Mouse (Mus musculus) neural tube, embryonic 15.5 days (tissue): ENCODE measurements around the gene Erich3. TPM values are rescaled to one million over a fixed set of nuclear protein-coding genes. Genes with fewer than 3 reads are reported as not detected.

ENCODE experiments used
- ATAC-seq: fragments of 200-750 bp; cut with Nextera tagmentation; 2 replicates; pipeline ENCODE4 v1.8.0; 2017; ENCODE audit warnings: mild to moderate bottlenecking, moderate TSS enrichment, moderate library complexity; ENCODE audit not compliant: low FRiP score
- H3K27ac ChIP-seq: fragments of 300-500 bp; sonication (generic); replicated peaks from 2 replicates; pipeline ENCODE4 v1.5.1; 2015; ENCODE audit warnings: mild to moderate bottlenecking, inconsistent platforms
- H3K27me3 ChIP-seq: fragments of 300-500 bp; sonication (generic); replicated peaks from 2 replicates; pipeline ENCODE4 v1.6.1; 2015; ENCODE audit warnings: inconsistent platforms
- H3K36me3 ChIP-seq: fragments of 300-500 bp; sonication (generic); 2 replicates; pipeline ENCODE4 v1.6.1; 2015; ENCODE audit warnings: inconsistent platforms
- H3K4me1 ChIP-seq: fragments of 300-500 bp; sonication (generic); 2 replicates; pipeline ENCODE4 v1.6.1; 2015; ENCODE audit warnings: inconsistent platforms
- H3K4me2 ChIP-seq: fragments of 300-500 bp; sonication (generic); 2 replicates; pipeline ENCODE4 v1.6.1; 2015; ENCODE audit warnings: inconsistent platforms, mild to moderate bottlenecking, moderate library complexity
- H3K4me3 ChIP-seq: fragments of 300-500 bp; sonication (generic); replicated peaks from 2 replicates; pipeline ENCODE4 v1.5.1; 2015; ENCODE audit warnings: mild to moderate bottlenecking, inconsistent platforms
- H3K9ac ChIP-seq: fragments of 300-500 bp; sonication (generic); replicated peaks from 2 replicates; pipeline ENCODE4 v1.6.1; 2015; ENCODE audit warnings: mild to moderate bottlenecking, inconsistent platforms
- H3K9me3 ChIP-seq: fragments of 300-500 bp; sonication (generic); replicated peaks from 2 replicates; pipeline ENCODE4 v1.6.1; 2016; ENCODE audit warnings: inconsistent platforms
- WGBS: fragments of 180-500 bp; shearing (Covaris S2); methylation state at CpG from one replicate; pipeline ENCODE4 v1.1.7; 2015; ENCODE audit warnings: mixed read lengths; 5-methylcytosine and 5-hydroxymethylcytosine counted together
- polyA plus RNA-seq: library from polyadenylated mRNA; unstranded; fragments of >200 nt; fragmentation: Nextera tagmentation; extraction: Ambion mirVana; gene quantifications from 2 replicates; pipeline ENCODE4 v1.2.1, GENCODE M21; 2015

Erich3 gene
- polyA plus RNA-seq, 1 experiment from 2014 or later: 1.9 TPM

GRCm38 (mm10) chr3:154652581-154653420 is 10.9 kb upstream of the Erich3 start:
- peak overlapping the region; percentile 38 for H3K4me2 ChIP-seq
- no peak overlapping the region for H3K9ac ChIP-seq
- H3K27ac ChIP-seq: no peak overlapping the region
- no peaks in the 10 kb centered on the region for H3K36me3 ChIP-seq
- peaks cover 10% of the 10 kb centered on the region; the same call in 1 of the 2 replicates for H3K27me3 ChIP-seq
- H3K4me3 ChIP-seq: no peak overlapping the region
- H3K9me3 ChIP-seq: no peaks in the 10 kb centered on the region
- H3K4me1 ChIP-seq: peaks cover 8% of the 10 kb centered on the region
- peak; percentile 84 for ATAC-seq
- 44% methylated on average over 24 of the region's 24 CpGs for WGBS

GRCm38 (mm10) chr3:154653454-154653853 is 10.2 kb upstream of the Erich3 start:
- H3K4me2 ChIP-seq: peak overlapping the region; percentile 38; the same call in 1 of the 2 replicates

GRCm38 (mm10) chr3:154654284-154654683 is 9.4 kb upstream of the Erich3 start:
- H3K27me3 ChIP-seq: peaks cover 10% of the 10 kb centered on the region; the same call in 1 of the 2 replicates
- H3K36me3 ChIP-seq: no peaks in the 10 kb centered on the region
- H3K4me2 ChIP-seq: no peak overlapping the region
- H3K9me3 ChIP-seq: no peaks in the 10 kb centered on the region
- WGBS: 66% methylated on average over 6 of the region's 6 CpGs
- no peak overlapping the region for H3K4me3 ChIP-seq
- peaks cover 8% of the 10 kb centered on the region for H3K4me1 ChIP-seq
- no peak overlapping the region for H3K27ac ChIP-seq
- ATAC-seq: no peak
- H3K9ac ChIP-seq: no peak overlapping the region

More at GRCm38 (mm10) chr3:154653454-154653853, 10.2 kb upstream of the Erich3 start:
- H3K36me3 ChIP-seq: no peaks in the 10 kb centered on the region
- no peak overlapping the region for H3K9ac ChIP-seq
- ATAC-seq: peak; percentile 51
- peaks cover 8% of the 10 kb centered on the region for H3K4me1 ChIP-seq
- H3K27ac ChIP-seq: no peak overlapping the region
- WGBS: 26% methylated on average over 5 of the region's 5 CpGs
- H3K27me3 ChIP-seq: peaks cover 10% of the 10 kb centered on the region; the same call in 1 of the 2 replicates
- no peak overlapping the region for H3K4me3 ChIP-seq
- H3K9me3 ChIP-seq: no peaks in the 10 kb centered on the region

GRCm38 (mm10) chr3:154654901-154655300 is 8.8 kb upstream of the Erich3 start:
- no peaks in the 10 kb centered on the region for H3K9me3 ChIP-seq
- H3K4me1 ChIP-seq: peaks cover 8% of the 10 kb centered on the region
- no peaks in the 10 kb centered on the region for H3K36me3 ChIP-seq
- 85% methylated on average over 12 of the region's 12 CpGs for WGBS
- no peak for ATAC-seq
- H3K4me2 ChIP-seq: no peak overlapping the region
- H3K27ac ChIP-seq: no peak overlapping the region
- H3K27me3 ChIP-seq: peaks cover 10% of the 10 kb centered on the region; the same call in 1 of the 2 replicates
- no peak overlapping the region for H3K9ac ChIP-seq
- no peak overlapping the region for H3K4me3 ChIP-seq

GRCm38 (mm10) chr3:154655711-154656110 is 7.9 kb upstream of the Erich3 start:
- no peak for ATAC-seq
- Histone ChIP-seq H3K27ac (no peak overlapping the region), H3K9me3 (no peaks in the 10 kb centered on the region), H3K4me3 (no peak overlapping the region), H3K4me2 (no peak overlapping the region), H3K27me3 (peaks cover 10% of the 10 kb centered on the region; the same call in 1 of the 2 replicates), H3K9ac (no peak overlapping the region), H3K4me1 (peaks cover 8% of the 10 kb centered on the region), H3K36me3 (no peaks in the 10 kb centered on the region)
- WGBS: 90% methylated on average over 5 of the region's 5 CpGs

GRCm38 (mm10) chr3:154663976-154664581 is 420 bp downstream of the Erich3 start:
- 3% methylated on average over 25 of the region's 27 CpGs for WGBS
- Histone ChIP-seq H3K9me3 (no peaks in the 10 kb centered on the region), H3K27ac (peak overlapping the region; percentile 86)

GRCm38 (mm10) chr3:154664636-154665035 is 977 bp downstream of the Erich3 start:
- H3K36me3 ChIP-seq: no peaks in the 10 kb centered on the region
- peak overlapping the region; percentile 86 for H3K27ac ChIP-seq
- 28% methylated on average over 4 of the region's 4 CpGs for WGBS
- H3K9ac ChIP-seq: peak overlapping the region; percentile 63
- peaks cover 26% of the 10 kb centered on the region for H3K4me1 ChIP-seq
- H3K9me3 ChIP-seq: no peaks in the 10 kb centered on the region
- peak overlapping the region; percentile 80 for H3K4me2 ChIP-seq
- H3K27me3 ChIP-seq: no peaks in the 10 kb centered on the region
- ATAC-seq: peak; percentile 33; the same call in 1 of the 2 replicates
- peak overlapping the region; percentile 45 for H3K4me3 ChIP-seq

More at GRCm38 (mm10) chr3:154663976-154664581, 420 bp downstream of the Erich3 start:
- Histone ChIP-seq H3K4me2 (peak overlapping the region; percentile 80), H3K4me1 (peaks cover 26% of the 10 kb centered on the region), H3K4me3 (peak overlapping the region; percentile 45), H3K36me3 (no peaks in the 10 kb centered on the region), H3K9ac (peak overlapping the region; percentile 63), H3K27me3 (no peaks in the 10 kb centered on the region)
- ATAC-seq: peak; percentile 90

- Histone ChIP-seq H3K27me3 (no peaks in the 10 kb centered on the region), H3K27ac (no peak overlapping the region), H3K9ac (no peak overlapping the region), H3K36me3 (no peaks in the 10 kb centered on the region), H3K9me3 (no peaks in the 10 kb centered on the region), H3K4me2 (no peak overlapping the region), H3K4me1 (peaks cover 24% of the 10 kb centered on the region), H3K4me3 (no peak overlapping the region)
- no peak for ATAC-seq
- 88% methylated on average over 3 of the region's 3 CpGs for WGBS
Observed at GRCm38 (mm10) chr3:154668485-154668884, 4.8 kb downstream of the Erich3 start.

GRCm38 (mm10) chr3:154670584-154670983 is 6.9 kb downstream of the Erich3 start:
- H3K9me3 ChIP-seq: no peaks in the 10 kb centered on the region
- no peak for ATAC-seq
- no peaks in the 10 kb centered on the region for H3K36me3 ChIP-seq
- H3K4me2 ChIP-seq: no peak overlapping the region
- 86% methylated on average over 6 of the region's 6 CpGs for WGBS
- H3K9ac ChIP-seq: no peak overlapping the region
- no peak overlapping the region for H3K4me3 ChIP-seq
- H3K27me3 ChIP-seq: no peaks in the 10 kb centered on the region
- H3K4me1 ChIP-seq: peaks cover 5% of the 10 kb centered on the region
- H3K27ac ChIP-seq: no peak overlapping the region

GRCm38 (mm10) chr3:154671013-154671412 is 7.4 kb downstream of the Erich3 start:
- ATAC-seq: no peak
- Histone ChIP-seq H3K9ac (no peak overlapping the region), H3K27ac (no peak overlapping the region), H3K36me3 (no peaks in the 10 kb centered on the region), H3K4me3 (no peak overlapping the region), H3K27me3 (no peaks in the 10 kb centered on the region), H3K9me3 (no peaks in the 10 kb centered on the region), H3K4me1 (peaks cover 5% of the 10 kb centered on the region), H3K4me2 (no peak overlapping the region)
- WGBS: 80% methylated on average over 5 of the region's 5 CpGs

GRCm38 (mm10) chr3:154673326-154673725 is 9.7 kb downstream of the Erich3 start:
- Histone ChIP-seq H3K9ac (no peak overlapping the region), H3K4me2 (no peak overlapping the region), H3K27me3 (no peaks in the 10 kb centered on the region), H3K4me3 (no peak overlapping the region), H3K36me3 (no peaks in the 10 kb centered on the region), H3K4me1 (peaks cover 5% of the 10 kb centered on the region), H3K9me3 (no peaks in the 10 kb centered on the region), H3K27ac (no peak overlapping the region)
- ATAC-seq: no peak
- 60% methylated on average over 8 of the region's 8 CpGs for WGBS

GRCm38 (mm10) chr3:154682570-154682969 is 18.9 kb downstream of the Erich3 start:
- Histone ChIP-seq H3K9me3 (no peaks in the 10 kb centered on the region), H3K4me2 (no peak overlapping the region), H3K27ac (no peak overlapping the region), H3K4me3 (no peak overlapping the region), H3K4me1 (no peaks in the 10 kb centered on the region), H3K36me3 (no peaks in the 10 kb centered on the region), H3K27me3 (no peaks in the 10 kb centered on the region), H3K9ac (no peak overlapping the region)
- WGBS: 61% methylated on average over 2 of the region's 2 CpGs
- peak; percentile 53; the same call in 1 of the 2 replicates for ATAC-seq
